Mouse (Mus musculus): ENCODE results near the gene Olfr1134.
"Not testable (repeated sequence)": the region's sequence is repeated elsewhere in the genome, so short reads cannot be mapped to it uniquely, and the experiment has no call there.

The Olfr1134 gene

DNA sequence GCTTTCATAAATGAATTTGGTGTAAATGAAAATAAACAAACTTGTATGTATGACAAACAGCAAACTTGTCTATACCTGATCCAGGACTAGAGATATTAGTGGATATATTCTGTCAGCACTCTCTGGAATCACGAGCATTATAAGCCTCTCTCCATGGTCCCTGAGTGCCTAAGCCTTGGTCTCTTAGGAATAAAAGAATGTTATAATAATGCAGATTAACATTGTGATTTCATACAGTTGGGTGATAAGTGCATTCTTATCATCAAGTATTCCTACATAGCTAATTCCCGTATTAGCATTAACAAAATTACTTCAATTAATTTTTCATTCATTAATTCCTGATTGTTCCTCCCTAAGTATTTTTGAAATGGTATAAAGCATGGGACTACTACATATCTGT lies at the start of gene Olfr1134:
Olfr1134 (minus strand) TSS at position 101 of the 400 bp plus-strand sequence.
- in situ Hi-C loops (cut with MboI; ENCODE audit: low sequenced_read_pairs): no loop called here

DNA sequence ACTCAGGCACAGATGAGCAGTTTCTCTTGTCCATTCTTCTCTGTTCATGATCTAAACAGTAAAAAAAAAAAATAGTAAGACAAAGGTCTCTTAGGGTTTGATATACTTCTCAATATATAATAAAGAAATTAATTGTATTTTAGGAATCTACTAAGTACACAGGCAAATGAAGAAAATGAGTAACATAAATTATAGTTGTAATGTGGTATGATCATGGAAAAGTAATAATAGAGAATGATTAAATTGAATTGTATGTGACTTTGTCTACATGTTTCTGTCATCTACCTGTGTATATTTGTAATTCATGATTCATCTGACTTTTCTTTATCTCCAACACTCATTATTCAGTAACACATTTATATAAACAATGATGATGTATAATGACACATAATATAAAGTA lies 35.6 kb upstream of the Olfr1134 start, which contains the start of gene Olfr1136:
Olfr1136 (minus strand) TSS at position 101 of the 400 bp plus-strand sequence.
- in situ Hi-C loops (cut with MboI; ENCODE audit: low sequenced_read_pairs): no loop called here

DNA sequence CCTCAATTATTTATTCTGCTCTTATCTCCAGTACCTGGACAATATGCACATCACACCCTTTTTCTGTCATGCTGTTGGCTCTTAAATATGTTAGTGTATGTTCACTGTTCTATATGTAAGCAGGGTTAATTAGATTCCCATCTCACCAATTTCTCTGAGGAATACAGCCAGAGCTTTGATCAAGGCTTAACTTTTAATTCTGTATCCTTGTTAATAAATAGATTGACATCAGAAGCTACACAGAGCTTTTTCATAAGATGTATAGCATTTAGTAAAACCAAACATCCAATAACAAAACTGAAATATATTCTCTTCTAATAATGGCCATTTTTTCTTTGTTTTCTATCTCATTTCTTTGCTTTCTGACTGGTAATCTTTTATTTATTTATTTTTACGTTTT lies 15.3 kb upstream of the Olfr1134 start, which contains the start of gene Olfr1135:
Olfr1135 (minus strand) TSS at position 101 of the 400 bp plus-strand sequence.
- in situ Hi-C loops (cut with MboI; ENCODE audit: low sequenced_read_pairs): no loop called here

DNA sequence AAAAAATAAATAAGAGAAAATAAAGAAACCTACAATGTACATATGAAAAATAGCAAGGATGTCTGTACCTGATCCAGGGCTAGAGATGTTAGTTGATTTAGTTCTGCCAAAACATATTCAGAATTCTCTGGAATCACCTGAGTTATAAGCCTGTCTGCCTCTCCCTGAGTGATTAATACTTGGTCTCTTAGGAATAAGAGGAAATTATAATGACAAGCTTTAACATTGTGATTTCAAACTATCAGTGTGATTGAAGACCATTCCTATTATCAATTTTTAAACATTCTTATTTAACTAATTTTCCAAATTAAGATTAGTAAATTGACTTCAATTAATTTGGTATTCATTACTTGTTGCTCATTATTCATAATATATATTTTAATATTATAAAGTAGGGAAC lies 11.0 kb downstream of the Olfr1134 start, which contains the start of gene Olfr1133:
Olfr1133 (minus strand) TSS at position 101 of the 400 bp plus-strand sequence.
- in situ Hi-C loops (cut with MboI; ENCODE audit: low sequenced_read_pairs): no loop called here

DNA sequence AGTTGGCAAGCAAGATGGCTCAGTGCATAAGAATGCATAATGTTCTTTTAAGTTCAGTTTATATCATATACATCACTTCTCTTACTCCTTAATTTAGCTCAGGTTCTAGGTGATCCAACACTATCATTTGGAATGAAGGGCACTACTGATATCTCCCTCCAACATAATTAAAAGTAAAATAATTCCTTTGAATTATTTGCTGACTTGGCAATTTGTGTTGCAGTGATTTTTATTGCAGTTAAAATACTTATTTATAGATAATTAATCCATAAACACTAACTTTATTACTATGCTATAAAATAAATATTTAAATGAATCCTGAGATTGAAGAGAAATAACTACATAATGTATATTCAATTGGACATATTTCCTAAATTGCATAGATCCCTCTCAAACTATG lies 15.8 kb downstream of the Olfr1134 start:
- in situ Hi-C loops (cut with MboI; ENCODE audit: low sequenced_read_pairs): no loop called here

DNA sequence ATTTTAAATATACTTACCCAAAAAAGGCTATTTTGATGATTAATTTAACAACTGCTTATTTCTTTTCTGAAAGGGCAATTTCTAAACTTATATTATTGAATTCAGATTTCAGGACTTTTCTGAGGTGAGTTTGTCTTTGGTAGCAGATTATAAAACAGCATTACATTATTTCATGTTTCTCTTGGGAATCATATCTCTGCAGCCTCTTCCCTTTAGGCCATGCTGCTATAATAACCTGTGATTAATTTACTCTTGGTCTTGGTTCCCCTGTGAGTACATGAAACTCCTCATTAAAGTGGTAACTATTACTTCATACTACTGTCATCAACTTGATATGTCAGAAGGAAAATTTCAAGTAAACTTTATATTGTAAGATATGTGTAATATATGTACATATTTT lies 20.8 kb downstream of the Olfr1134 start, which contains the start of gene Olfr1132:
Olfr1132 (minus strand) TSS at position 101 of the 400 bp plus-strand sequence.
- in situ Hi-C loops (cut with MboI; ENCODE audit: low sequenced_read_pairs): no loop called here

DNA sequence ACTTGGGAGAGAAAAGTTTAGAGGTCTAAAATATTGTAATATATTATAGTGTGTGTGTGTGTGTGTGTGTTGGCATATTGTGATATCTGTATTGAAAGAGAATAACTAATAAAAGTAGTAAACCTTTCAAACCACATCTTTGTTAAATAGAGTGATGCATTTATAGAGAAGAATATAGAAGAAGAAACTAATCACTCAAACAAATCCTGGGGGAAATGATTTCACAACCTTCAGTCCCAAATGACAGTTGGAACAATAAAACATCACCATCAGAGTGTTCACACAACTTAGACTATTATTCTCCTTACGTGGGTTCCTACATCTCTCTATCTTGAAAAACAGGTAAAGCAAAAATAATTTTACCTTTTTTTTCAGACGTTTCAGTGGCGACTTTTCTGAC lies 31.5 kb downstream of the Olfr1134 start, which contains the start of gene Olfr1131:
Olfr1131 (plus strand) TSS at position 301 of the 400 bp plus-strand sequence.
- in situ Hi-C loops (cut with MboI; ENCODE audit: low sequenced_read_pairs): no loop called here

DNA sequence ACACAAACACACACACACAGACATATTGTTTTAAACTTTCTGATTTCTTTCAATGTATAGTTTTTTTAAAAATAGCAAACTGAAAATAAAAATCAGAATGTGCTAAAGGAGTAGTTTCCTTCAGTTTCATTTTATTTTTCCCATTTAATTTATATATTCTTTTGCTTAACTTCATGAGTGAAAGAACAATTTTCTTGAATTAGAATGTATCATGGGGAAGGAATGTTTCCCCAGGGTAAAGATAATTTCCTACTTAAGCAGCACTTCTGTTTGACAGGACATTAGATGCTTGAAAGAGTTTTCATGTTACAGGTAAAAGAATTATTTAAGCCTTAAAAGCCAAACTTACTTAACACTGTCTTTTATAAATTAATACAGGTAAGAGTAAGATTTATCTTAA lies 52.3 kb downstream of the Olfr1134 start, which contains the start of gene Olfr1130:
Olfr1130 (plus strand) TSS at position 301 of the 400 bp plus-strand sequence.
- in situ Hi-C loops (cut with MboI; ENCODE audit: low sequenced_read_pairs): not testable (repeated sequence)
